Mouse (Mus musculus): Measurements from ENCODE around the gene Ceacam16.

Ceacam16 gene

GRCm38 (mm10) chr7:19816224-19816771 lies 44.8 kb downstream of the Ceacam16 start:
- DNase-seq (ENCODE audit: low spot score) = no peak

GRCm38 (mm10) chr7:19815296-19816223 lies 45.5 kb downstream of the Ceacam16 start:
- DNase-seq (ENCODE audit: low spot score) = no peak

- no peak for DNase-seq (ENCODE audit: low spot score)
These were observed 47.4 kb downstream of the Ceacam16 start for GRCm38 (mm10) chr7:19813579-19814122.

GRCm38 (mm10) chr7:19813161-19813560 lies 47.9 kb downstream of the Ceacam16 start:
- no peak for DNase-seq (ENCODE audit: low spot score)

- no peak for DNase-seq (ENCODE audit: low spot score)
These were observed 50.0 kb downstream of the Ceacam16 start for GRCm38 (mm10) chr7:19811114-19811513.

GRCm38 (mm10) chr7:19809369-19809768 lies 51.7 kb downstream of the Ceacam16 start:
- DNase-seq (ENCODE audit: low spot score) = no peak

GRCm38 (mm10) chr7:19806356-19806969 lies 54.6 kb downstream of the Ceacam16 start:
- no peak for DNase-seq (ENCODE audit: low spot score)

- DNase-seq (ENCODE audit: low spot score) = no peak
These were observed 58.1 kb downstream of the Ceacam16 start for GRCm38 (mm10) chr7:19802995-19803394.

All from spleen, adult 12 weeks (tissue).